Mouse (Mus musculus) lung, adult 2 months (tissue): Measurements from ENCODE around the gene Mfsd9.

Source experiments
- CTCF ChIP-seq: fragments of 200-500 bp; IDR thresholded peaks from 2 replicates; pipeline ENCODE4 v1.5.1; 2011; ENCODE audit warnings: mild to moderate bottlenecking, low read length, control low read depth; ENCODE audit not compliant: insufficient read depth
- POLR2A ChIP-seq: fragments of 200-500 bp; IDR thresholded peaks from 2 replicates; pipeline ENCODE4 v1.6.1; 2011; ENCODE audit warnings: low read depth, mild to moderate bottlenecking, control low read depth, low read length, borderline replicate concordance; ENCODE audit errors: extremely low read depth

DNA sequence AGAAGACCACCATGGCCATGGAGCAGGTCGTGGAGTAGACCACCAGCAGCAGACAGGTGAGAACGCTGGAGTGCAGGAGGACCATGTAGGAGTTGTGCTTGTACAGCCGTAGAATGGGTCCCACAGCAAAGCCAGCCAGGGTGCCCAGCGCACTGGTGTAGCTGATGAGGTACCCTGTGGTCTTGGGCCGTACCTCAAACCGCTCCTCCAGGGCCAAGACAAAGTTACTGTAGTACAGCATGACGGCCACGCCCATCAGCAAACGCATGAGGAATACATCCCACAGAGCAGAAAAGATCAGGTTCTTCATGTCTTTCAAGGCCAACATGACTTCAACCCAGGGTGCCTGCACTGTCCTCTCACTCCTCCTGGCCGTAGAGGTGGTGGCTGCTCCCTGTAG lies 16.4 kb downstream of the Mfsd9 start:
- no peak for TF ChIP-seq POLR2A
- TF ChIP-seq CTCF: no peak
